ENCODE assay signal across 8 mouse cellular contexts in the genomic region with DNA sequence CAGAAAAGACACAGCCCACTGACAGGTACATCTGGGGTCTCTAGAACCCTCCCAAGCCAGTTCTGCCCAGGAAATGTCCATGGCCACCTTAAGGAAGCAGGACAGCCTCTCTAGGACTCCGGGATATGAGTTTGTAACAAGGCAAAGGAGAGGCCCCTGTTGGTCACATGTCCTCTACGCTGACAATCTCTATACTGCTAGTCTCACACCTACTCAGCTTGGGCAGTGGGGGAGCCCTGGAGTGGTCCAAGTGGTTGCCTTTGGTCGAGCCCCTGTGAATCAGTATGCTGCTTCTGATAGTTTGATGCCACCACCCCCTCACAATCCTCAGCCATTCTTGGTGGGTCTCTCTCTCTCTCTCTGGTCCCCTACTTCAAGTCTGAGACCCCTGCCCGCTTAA. TPM values are rescaled to one million over a fixed set of nuclear protein-coding genes. Genes with fewer than 3 reads are reported as not detected.
A peak's percentile ranks its signal among the peaks of the same experiment; 100 is the strongest.
DNase-seq lines count a peak whose midpoint lies in the region; ATAC-seq lines count a peak whose summit lies in the region.
"Had no signal": no experiment of that assay in that cellular context is flagged by ENCODE, and none has a peak within 500 bp of the region (broad histone marks: within the 10 kb centered on the region; RNA-seq: fewer than 3 reads in every experiment).

No protein-coding gene starts in this region.

- ATAC-seq in lung, embryonic 15.5 days (ENCODE audit: borderline replicate concordance, extremely low read depth, low FRiP score, low TSS enrichment) = peak; percentile 20
- no peak for ATAC-seq in embryonic facial prominence, embryonic 15.5 days (ENCODE audit: insufficient number of reproducible peaks, low FRiP score, low TSS enrichment, low read depth)
- peak; percentile 54 for ATAC-seq in intestine, embryonic 15.5 days
- peak; percentile 37 for ATAC-seq in neural tube, embryonic 13.5 days (ENCODE audit: low read depth)
- ATAC-seq: activated CD4-positive, CD25-positive, alpha-beta regulatory T cell, adult 4 months had no signal

- WGBS in lung, embryonic 15.5 days = 12% methylated on average over 4 of the region's 4 CpGs
- WGBS in embryonic facial prominence, embryonic 15.5 days = 27% methylated on average over 4 of the region's 4 CpGs
- WGBS in intestine, embryonic 15.5 days = 23% methylated on average over 4 of the region's 4 CpGs
- 24% methylated on average over 4 of the region's 4 CpGs for WGBS in neural tube, embryonic 13.5 days

- H3K4me3 ChIP-seq in lung, embryonic 15.5 days = peak overlapping the region; percentile 46
- H3K4me3 ChIP-seq in embryonic facial prominence, embryonic 15.5 days (replicated peaks) = peak overlapping the region; percentile 49
- peak overlapping the region; percentile 42 for H3K4me3 ChIP-seq in intestine, embryonic 15.5 days (replicated peaks)
- peak overlapping the region; percentile 49 for H3K4me3 ChIP-seq in neural tube, embryonic 13.5 days

- no peaks in the 10 kb centered on the region for H3K36me3 ChIP-seq in lung, embryonic 15.5 days
- no peaks in the 10 kb centered on the region for H3K36me3 ChIP-seq in embryonic facial prominence, embryonic 15.5 days
- no peaks in the 10 kb centered on the region for H3K36me3 ChIP-seq in intestine, embryonic 15.5 days
- H3K36me3 ChIP-seq in neural tube, embryonic 13.5 days = no peaks in the 10 kb centered on the region

- H3K9me3 ChIP-seq in lung, embryonic 15.5 days = no peaks in the 10 kb centered on the region
- H3K9me3 ChIP-seq in embryonic facial prominence, embryonic 15.5 days (replicated peaks) = no peaks in the 10 kb centered on the region
- no peaks in the 10 kb centered on the region for H3K9me3 ChIP-seq in intestine, embryonic 15.5 days
- H3K9me3 ChIP-seq in neural tube, embryonic 13.5 days = no peaks in the 10 kb centered on the region

- H3K27me3 ChIP-seq in lung, embryonic 15.5 days = no peaks in the 10 kb centered on the region
- no peaks in the 10 kb centered on the region for H3K27me3 ChIP-seq in embryonic facial prominence, embryonic 15.5 days
- no peaks in the 10 kb centered on the region for H3K27me3 ChIP-seq in intestine, embryonic 15.5 days (replicated peaks)
- no peaks in the 10 kb centered on the region for H3K27me3 ChIP-seq in neural tube, embryonic 13.5 days

- peak overlapping the region; percentile 79 for H3K27ac ChIP-seq in lung, embryonic 15.5 days
- peak overlapping the region; percentile 72 for H3K27ac ChIP-seq in embryonic facial prominence, embryonic 15.5 days (replicated peaks)
- H3K27ac ChIP-seq in intestine, embryonic 15.5 days = peak overlapping the region; percentile 68
- peak overlapping the region; percentile 85 for H3K27ac ChIP-seq in neural tube, embryonic 13.5 days (replicated peaks)

- H3K4me1 ChIP-seq in lung, embryonic 15.5 days = peaks cover 44% of the 10 kb centered on the region
- H3K4me1 ChIP-seq in embryonic facial prominence, embryonic 15.5 days = peaks cover 53% of the 10 kb centered on the region
- peaks cover 48% of the 10 kb centered on the region for H3K4me1 ChIP-seq in intestine, embryonic 15.5 days (replicated peaks)
- peaks cover 70% of the 10 kb centered on the region for H3K4me1 ChIP-seq in neural tube, embryonic 13.5 days (replicated peaks)

- no peak for DNase-seq in lung, postnatal 4 days
- DNase-seq in ovary, postnatal 14 days (ENCODE audit: low spot score) = no peak
- no peak for DNase-seq in yolk sac, embryonic 10.5 days (ENCODE audit: low spot score)

- peak overlapping the region; percentile 67 for H3K4me2 ChIP-seq in lung, embryonic 15.5 days
- peak overlapping the region; percentile 90 for H3K4me2 ChIP-seq in embryonic facial prominence, embryonic 15.5 days (replicated peaks)
- H3K4me2 ChIP-seq in intestine, embryonic 15.5 days (replicated peaks) = peak overlapping the region; percentile 88
- H3K4me2 ChIP-seq in neural tube, embryonic 13.5 days = peak overlapping the region; percentile 92

- H3K9ac ChIP-seq in lung, embryonic 15.5 days = peak overlapping the region; percentile 43
- H3K9ac ChIP-seq in embryonic facial prominence, embryonic 15.5 days = no peak overlapping the region
- H3K9ac ChIP-seq in intestine, embryonic 15.5 days = peak overlapping the region; percentile 53
- H3K9ac ChIP-seq in neural tube, embryonic 13.5 days = peak overlapping the region; percentile 75

RNA-seq across cellular contexts. Expression of a gene that starts 13.1 kb away (rescaled TPM):
- 15.7 and 16.0 TPM in 2 replicates for polyA plus RNA-seq in lung, embryonic 15.5 days (2015; fragmentation: Nextera tagmentation; extraction: Ambion mirVana)
- polyA plus RNA-seq in embryonic facial prominence, embryonic 15.5 days (2015; fragmentation: Nextera tagmentation; extraction: Ambion mirVana) = 26.8 and 26.9 TPM in 2 replicates
- polyA plus RNA-seq in intestine, embryonic 15.5 days (2015; fragmentation: Nextera tagmentation; extraction: Ambion mirVana) = 14.3 and 19.3 TPM in 2 replicates
- 25.5 and 27.9 TPM in 2 replicates for polyA plus RNA-seq in neural tube, embryonic 13.5 days (2015; fragmentation: Nextera tagmentation; extraction: Ambion mirVana)

RNA-seq across cellular contexts. Expression of a gene that starts 29.2 kb away (rescaled TPM):
- polyA plus RNA-seq in lung, embryonic 15.5 days (2015; fragmentation: Nextera tagmentation; extraction: Ambion mirVana) = 8.8 and 11.7 TPM in 2 replicates
- 9.3 and 10.5 TPM in 2 replicates for polyA plus RNA-seq in embryonic facial prominence, embryonic 15.5 days (2015; fragmentation: Nextera tagmentation; extraction: Ambion mirVana)
- polyA plus RNA-seq in intestine, embryonic 15.5 days (2015; fragmentation: Nextera tagmentation; extraction: Ambion mirVana) = 16.4 and 18.5 TPM in 2 replicates
- 1.2 and 1.4 TPM in 2 replicates for polyA plus RNA-seq in neural tube, embryonic 13.5 days (2015; fragmentation: Nextera tagmentation; extraction: Ambion mirVana)

RNA-seq across cellular contexts. Expression of a gene that starts 43.8 kb away (rescaled TPM):
- polyA plus RNA-seq in lung, embryonic 15.5 days (2015; fragmentation: Nextera tagmentation; extraction: Ambion mirVana) = 121 and 122 TPM in 2 replicates
- 114 and 115 TPM in 2 replicates for polyA plus RNA-seq in embryonic facial prominence, embryonic 15.5 days (2015; fragmentation: Nextera tagmentation; extraction: Ambion mirVana)
- 94.8 and 106 TPM in 2 replicates for polyA plus RNA-seq in intestine, embryonic 15.5 days (2015; fragmentation: Nextera tagmentation; extraction: Ambion mirVana)
- 95.1 and 99.9 TPM in 2 replicates for polyA plus RNA-seq in neural tube, embryonic 13.5 days (2015; fragmentation: Nextera tagmentation; extraction: Ambion mirVana)

RNA-seq across cellular contexts. Expression of a gene that starts 47.0 kb away (rescaled TPM):
- polyA plus RNA-seq in lung, embryonic 15.5 days (2015; fragmentation: Nextera tagmentation; extraction: Ambion mirVana) = not detected in 2 replicates
- not detected in 2 replicates for polyA plus RNA-seq in embryonic facial prominence, embryonic 15.5 days (2015; fragmentation: Nextera tagmentation; extraction: Ambion mirVana)
- not detected in 2 replicates for polyA plus RNA-seq in intestine, embryonic 15.5 days (2015; fragmentation: Nextera tagmentation; extraction: Ambion mirVana)
- polyA plus RNA-seq in neural tube, embryonic 13.5 days (2015; fragmentation: Nextera tagmentation; extraction: Ambion mirVana) = 0.15 TPM in 1 of 2 replicates, not detected in the other
- polyA plus RNA-seq: activated CD4-positive, CD25-positive, alpha-beta regulatory T cell, adult 4 months had no signal

RNA-seq across cellular contexts. Expression of a gene that starts 51.1 kb away (rescaled TPM):
- polyA plus RNA-seq in lung, embryonic 15.5 days (2015; fragmentation: Nextera tagmentation; extraction: Ambion mirVana) = 0.69 and 1.4 TPM in 2 replicates
- polyA plus RNA-seq in embryonic facial prominence, embryonic 15.5 days (2015; fragmentation: Nextera tagmentation; extraction: Ambion mirVana) = 0.77 TPM in 1 of 2 replicates, not detected in the other
- not detected in 2 replicates for polyA plus RNA-seq in intestine, embryonic 15.5 days (2015; fragmentation: Nextera tagmentation; extraction: Ambion mirVana)
- polyA plus RNA-seq in neural tube, embryonic 13.5 days (2015; fragmentation: Nextera tagmentation; extraction: Ambion mirVana) = 0.89 TPM in 1 of 2 replicates, not detected in the other
- polyA plus RNA-seq: activated CD4-positive, CD25-positive, alpha-beta regulatory T cell, adult 4 months had no signal
